Mouse (Mus musculus): Measurements from ENCODE around the gene Ifitm1. TPM values are rescaled to one million over a fixed set of nuclear protein-coding genes. Genes with fewer than 3 reads are reported as not detected.

The Ifitm1 gene
- polyA plus RNA-seq, 1 experiment from 2014 or later, result 9.1 TPM

DNA sequence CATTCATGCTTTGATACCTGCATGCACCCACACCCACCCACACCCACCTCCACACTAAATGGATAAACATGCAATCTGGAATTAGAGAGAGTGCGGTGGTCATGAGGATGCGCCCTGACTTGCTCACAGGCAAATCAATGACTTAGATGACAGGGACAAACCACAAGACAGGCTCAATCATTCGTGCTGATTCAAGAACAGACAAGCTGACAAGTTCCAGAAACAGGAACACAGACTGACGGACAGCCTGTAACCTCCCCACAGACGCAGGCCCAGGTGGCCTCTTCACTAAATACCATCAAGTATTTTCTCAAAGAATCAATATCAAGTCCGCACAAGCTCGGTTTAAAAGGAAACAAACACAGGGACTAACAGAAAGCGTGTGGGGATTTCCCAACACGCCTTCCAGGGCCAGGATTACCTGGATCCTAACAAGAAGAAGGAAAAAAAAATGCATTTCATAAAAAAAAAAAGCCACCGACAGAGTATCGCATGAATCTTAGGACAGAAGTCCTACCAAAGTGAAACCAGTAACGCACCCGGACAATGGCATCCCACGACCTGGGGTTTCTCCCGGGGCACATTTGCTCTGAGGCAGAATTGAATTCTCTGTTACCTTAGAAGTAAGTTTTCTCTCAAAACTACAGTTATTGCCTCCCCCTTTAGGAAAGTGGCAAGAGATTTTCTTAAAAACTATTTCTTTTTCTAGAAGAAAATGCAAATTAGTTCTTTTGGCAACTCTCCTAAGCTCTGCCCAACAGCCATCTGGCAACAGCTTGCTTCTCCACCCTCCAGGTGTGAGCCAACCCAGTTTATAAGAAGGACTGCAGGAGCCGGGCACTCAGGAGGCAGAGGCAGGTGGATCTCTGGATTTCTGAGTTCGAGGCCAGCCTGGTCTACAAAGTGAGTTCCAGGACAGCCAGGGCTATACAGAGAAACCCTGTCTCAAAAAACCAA is 20.4 kb downstream of the Ifitm1 start:
- WGBS, result 87% methylated on average over 17 of the region's 17 CpGs
- H3K9ac ChIP-seq, result no peak overlapping the region
- H3K4me2 ChIP-seq (replicated peaks), result no peak overlapping the region
- H3K36me3 ChIP-seq, result no peaks in the 10 kb centered on the region
- no peaks in the 10 kb centered on the region for H3K27me3 ChIP-seq
- ATAC-seq (ENCODE audit: low FRiP score), result no peak
- H3K9me3 ChIP-seq (replicated peaks), result no peaks in the 10 kb centered on the region
- no peak overlapping the region for H3K27ac ChIP-seq
- no peak overlapping the region for H3K4me3 ChIP-seq
- H3K4me1 ChIP-seq, result no peaks in the 10 kb centered on the region

DNA sequence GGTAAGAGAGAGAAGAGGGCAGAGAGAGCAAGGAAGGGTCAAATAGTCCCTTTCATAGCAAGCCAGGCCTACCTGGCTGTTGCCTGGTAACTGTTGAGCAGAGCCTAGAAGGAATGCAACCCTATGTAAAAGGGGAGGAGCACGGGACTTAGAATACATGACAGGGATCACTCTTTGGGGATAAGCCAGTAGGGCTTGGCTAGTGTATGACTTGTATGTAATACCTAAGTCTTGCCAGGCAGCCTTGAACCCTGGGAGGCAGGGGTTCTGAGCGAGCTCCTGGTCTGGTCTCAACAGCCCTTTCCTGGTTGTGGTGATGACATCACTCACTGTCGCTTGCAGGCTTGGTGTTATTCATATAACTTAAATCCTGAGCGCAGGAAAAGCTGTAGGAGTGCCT is 22.0 kb downstream of the Ifitm1 start:
- Histone ChIP-seq H3K27me3 (no peaks in the 10 kb centered on the region), H3K27ac (no peak overlapping the region), H3K4me1 (no peaks in the 10 kb centered on the region), H3K36me3 (no peaks in the 10 kb centered on the region), H3K9me3 (replicated peaks) (no peaks in the 10 kb centered on the region), H3K4me2 (replicated peaks) (no peak overlapping the region), H3K4me3 (no peak overlapping the region), H3K9ac (no peak overlapping the region)
- WGBS, result 71% methylated on average over 4 of the region's 4 CpGs
- ATAC-seq (ENCODE audit: low FRiP score), result no peak

DNA sequence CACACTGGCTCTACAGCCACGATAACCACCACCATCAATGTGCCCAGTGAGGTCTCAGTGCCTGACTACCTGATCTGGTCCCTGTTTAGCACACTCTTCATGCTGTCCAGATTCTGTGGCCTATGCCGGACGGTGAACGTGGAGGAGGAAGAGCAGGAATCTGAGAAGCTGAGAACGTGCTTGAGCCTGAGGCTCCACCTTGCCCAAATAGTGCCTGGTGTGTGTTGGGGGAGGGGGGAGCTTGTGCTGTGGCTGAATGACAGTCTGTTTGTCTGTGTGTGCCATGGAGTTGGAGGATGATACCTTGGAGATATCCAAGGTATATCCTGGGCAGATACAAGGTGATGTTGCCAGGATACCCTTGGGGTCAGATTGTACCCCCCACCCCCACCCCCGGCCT is 23.2 kb downstream of the Ifitm1 start:
- Histone ChIP-seq H3K9me3 (replicated peaks) (no peaks in the 10 kb centered on the region), H3K9ac (no peak overlapping the region), H3K4me3 (no peak overlapping the region), H3K36me3 (no peaks in the 10 kb centered on the region), H3K27ac (no peak overlapping the region), H3K27me3 (no peaks in the 10 kb centered on the region), H3K4me2 (replicated peaks) (no peak overlapping the region), H3K4me1 (no peaks in the 10 kb centered on the region)
- WGBS, result 73% methylated on average over 6 of the region's 6 CpGs
- ATAC-seq (ENCODE audit: low FRiP score), result no peak

DNA sequence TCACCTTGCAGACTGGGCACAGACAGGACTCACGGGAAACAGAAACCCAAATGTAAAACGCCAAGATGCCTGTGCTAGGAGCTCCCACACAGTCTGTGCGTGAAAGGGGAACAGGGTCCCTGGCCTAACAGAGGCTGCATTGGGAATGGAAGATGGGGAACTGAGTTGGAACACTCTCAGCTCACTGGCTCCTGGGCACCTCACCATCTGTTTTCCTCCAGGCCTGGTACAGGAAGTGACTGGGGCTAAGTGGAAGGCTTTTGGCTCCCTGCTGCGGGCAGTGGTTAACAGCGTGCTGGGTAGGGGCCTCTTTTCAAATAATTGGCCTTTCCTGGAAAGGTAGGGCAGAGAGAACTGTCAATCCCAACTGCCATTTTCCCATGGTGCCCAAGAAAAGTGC is 23.6 kb downstream of the Ifitm1 start:
- no peak for ATAC-seq (ENCODE audit: low FRiP score)
- no peaks in the 10 kb centered on the region for H3K36me3 ChIP-seq
- H3K4me3 ChIP-seq, result no peak overlapping the region
- 72% methylated on average over 5 of the region's 5 CpGs for WGBS
- H3K27ac ChIP-seq, result no peak overlapping the region
- H3K27me3 ChIP-seq, result no peaks in the 10 kb centered on the region
- no peak overlapping the region for H3K4me2 ChIP-seq (replicated peaks)
- no peak overlapping the region for H3K9ac ChIP-seq
- H3K4me1 ChIP-seq, result no peaks in the 10 kb centered on the region
- no peaks in the 10 kb centered on the region for H3K9me3 ChIP-seq (replicated peaks)

DNA sequence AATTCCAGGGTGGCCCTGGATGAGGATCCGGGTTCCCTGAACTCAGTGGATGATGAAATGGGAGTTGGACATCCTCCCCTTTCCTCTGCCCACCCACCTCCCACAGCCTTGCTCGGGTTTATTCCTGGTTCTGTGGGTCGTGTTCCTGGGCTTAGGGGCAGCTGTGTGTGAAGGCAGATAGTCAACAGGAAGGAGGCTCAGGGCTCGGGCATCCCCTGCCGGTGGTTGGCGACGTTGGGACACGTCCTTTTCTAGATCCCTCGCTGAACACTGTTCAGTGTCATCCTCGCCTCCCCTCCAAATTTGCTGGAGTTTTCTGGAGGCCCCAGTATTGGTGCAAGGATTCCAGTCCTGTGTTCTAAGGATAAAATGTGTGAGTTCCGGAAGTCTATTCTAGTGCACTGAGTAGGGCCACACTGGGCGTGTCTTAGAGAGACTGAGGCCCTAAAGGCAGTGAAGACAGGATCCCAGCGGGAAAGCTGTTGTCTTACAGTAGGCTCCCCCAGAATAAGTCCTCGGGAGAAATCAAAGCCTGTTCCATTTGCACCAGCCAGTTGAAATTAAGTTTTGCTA is 24.2 kb downstream of the Ifitm1 start:
- no peak overlapping the region for H3K9ac ChIP-seq
- H3K4me1 ChIP-seq, result no peaks in the 10 kb centered on the region
- no peak for ATAC-seq (ENCODE audit: low FRiP score)
- no peaks in the 10 kb centered on the region for H3K27me3 ChIP-seq
- 84% methylated on average over 14 of the region's 14 CpGs for WGBS
- H3K4me3 ChIP-seq, result no peak overlapping the region
- no peaks in the 10 kb centered on the region for H3K9me3 ChIP-seq (replicated peaks)
- H3K4me2 ChIP-seq (replicated peaks), result no peak overlapping the region
- H3K27ac ChIP-seq, result no peak overlapping the region
- H3K36me3 ChIP-seq, result no peaks in the 10 kb centered on the region

DNA sequence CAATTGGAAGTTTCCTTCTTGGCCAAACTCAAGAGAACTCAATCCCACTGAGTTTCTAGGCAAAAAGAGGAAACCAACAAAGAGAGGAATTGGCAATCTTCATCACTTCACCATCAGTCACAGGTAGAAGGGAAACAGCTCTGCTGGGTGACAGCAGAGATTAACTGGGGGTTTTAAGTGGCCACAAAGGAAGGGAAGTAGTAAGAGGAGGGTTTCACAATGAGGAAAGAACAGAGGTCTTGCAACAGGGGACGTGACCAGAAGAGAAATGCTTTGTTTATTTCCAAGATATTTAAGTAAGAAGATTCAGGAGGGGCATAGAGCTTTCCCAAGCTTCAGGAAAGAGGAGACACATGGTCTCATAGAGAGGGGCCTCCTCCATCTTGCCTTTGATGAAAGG is 30.8 kb downstream of the Ifitm1 start:
- no peak for ATAC-seq (ENCODE audit: low FRiP score)
- WGBS, result 57% methylated on average over 1 of the region's 1 CpGs
- Histone ChIP-seq H3K9ac (no peak overlapping the region), H3K9me3 (replicated peaks) (no peaks in the 10 kb centered on the region), H3K4me1 (no peaks in the 10 kb centered on the region), H3K27me3 (no peaks in the 10 kb centered on the region), H3K4me2 (replicated peaks) (no peak overlapping the region), H3K36me3 (no peaks in the 10 kb centered on the region), H3K27ac (no peak overlapping the region), H3K4me3 (no peak overlapping the region)

DNA sequence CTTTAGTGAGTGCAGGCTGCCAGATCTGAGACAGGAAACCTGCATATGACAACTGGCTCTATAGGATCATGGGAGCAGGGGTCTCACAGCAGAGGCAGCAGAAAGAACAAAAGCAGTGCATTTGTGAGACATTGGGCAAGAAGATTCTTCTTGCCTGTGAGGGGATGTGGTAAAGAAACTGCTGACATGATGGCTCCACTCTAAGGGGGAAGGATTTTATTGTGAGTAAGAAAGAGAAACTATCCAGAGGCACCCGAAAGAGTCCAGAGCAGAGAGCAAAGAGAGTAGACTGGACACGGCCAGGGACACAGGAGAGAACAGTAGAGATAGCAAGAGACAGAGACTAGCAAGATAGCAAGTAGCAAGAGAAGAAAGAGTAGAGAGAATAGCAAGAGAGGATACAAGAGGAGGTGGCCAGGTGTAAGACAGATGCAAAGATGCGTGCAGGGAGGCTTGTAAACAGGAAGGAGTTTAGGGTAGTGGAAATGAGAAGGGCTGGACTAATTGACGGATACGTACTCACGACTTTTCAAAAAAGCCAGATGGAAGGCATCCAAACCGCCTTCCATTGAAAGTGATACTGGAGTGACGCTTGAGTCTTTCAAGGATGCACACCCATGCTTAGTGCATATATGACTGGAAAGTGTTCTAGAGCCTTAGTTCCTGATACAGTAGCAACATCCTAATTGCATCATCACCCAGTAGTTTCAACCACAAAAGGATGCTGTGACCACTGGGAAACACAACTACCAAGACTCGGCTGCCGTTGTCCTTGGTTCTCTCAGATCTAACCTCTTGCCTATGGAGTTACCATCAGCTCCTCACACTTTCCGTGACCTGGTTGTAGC is 32.1 kb downstream of the Ifitm1 start:
- 92% methylated on average over 11 of the region's 11 CpGs for WGBS
- ATAC-seq (ENCODE audit: low FRiP score), result no peak
- no peak overlapping the region for H3K4me3 ChIP-seq
- H3K4me1 ChIP-seq, result no peaks in the 10 kb centered on the region
- H3K27ac ChIP-seq, result no peak overlapping the region
- H3K36me3 ChIP-seq, result no peaks in the 10 kb centered on the region
- H3K4me2 ChIP-seq (replicated peaks), result no peak overlapping the region
- no peak overlapping the region for H3K9ac ChIP-seq
- H3K27me3 ChIP-seq, result no peaks in the 10 kb centered on the region
- no peaks in the 10 kb centered on the region for H3K9me3 ChIP-seq (replicated peaks)

DNA sequence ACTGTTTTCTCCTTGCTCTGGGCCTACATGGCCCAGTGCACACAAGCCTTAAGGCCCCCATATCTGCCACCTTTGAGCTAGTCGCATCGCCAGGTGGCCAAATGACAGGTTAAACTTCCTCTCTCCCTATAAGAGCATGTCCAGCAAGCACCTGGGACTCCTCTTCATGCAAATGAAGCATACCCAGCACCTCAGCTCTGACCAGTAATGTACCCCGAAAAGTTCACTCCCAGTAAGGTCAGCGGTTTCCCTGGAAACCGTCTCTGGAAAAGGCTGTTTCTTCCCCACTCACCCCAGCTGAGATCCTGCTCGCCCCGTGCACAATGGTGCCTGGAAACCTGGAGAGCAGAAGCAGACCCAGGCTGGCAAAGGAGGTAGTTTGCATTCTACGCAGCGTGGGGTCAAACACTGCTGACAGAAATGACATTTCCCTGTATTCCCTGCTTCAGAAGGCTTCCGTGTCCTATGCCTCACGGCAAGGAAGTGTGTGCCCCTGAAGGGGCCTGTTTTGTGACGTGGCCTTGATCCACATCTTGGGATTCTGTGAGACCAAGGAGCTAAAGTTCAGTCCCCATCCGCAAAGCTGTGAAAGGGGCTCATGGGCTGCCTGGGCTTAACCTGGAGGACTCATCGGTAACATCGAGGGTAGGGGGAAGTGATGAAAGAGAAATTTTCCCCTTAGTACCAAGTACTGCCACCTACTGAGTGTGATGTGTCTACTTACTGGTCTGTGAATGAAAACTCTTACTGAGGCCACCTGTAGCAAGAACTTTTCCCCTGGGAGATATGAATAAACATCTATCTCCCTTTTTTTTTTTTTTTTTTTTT is 34.1 kb downstream of the Ifitm1 start:
- Histone ChIP-seq H3K27ac (no peak overlapping the region), H3K4me2 (replicated peaks) (no peak overlapping the region), H3K4me1 (no peaks in the 10 kb centered on the region), H3K27me3 (no peaks in the 10 kb centered on the region), H3K36me3 (no peaks in the 10 kb centered on the region), H3K4me3 (no peak overlapping the region), H3K9ac (no peak overlapping the region), H3K9me3 (replicated peaks) (no peaks in the 10 kb centered on the region)
- ATAC-seq (ENCODE audit: low FRiP score), result no peak
- WGBS, result 70% methylated on average over 15 of the region's 15 CpGs

DNA sequence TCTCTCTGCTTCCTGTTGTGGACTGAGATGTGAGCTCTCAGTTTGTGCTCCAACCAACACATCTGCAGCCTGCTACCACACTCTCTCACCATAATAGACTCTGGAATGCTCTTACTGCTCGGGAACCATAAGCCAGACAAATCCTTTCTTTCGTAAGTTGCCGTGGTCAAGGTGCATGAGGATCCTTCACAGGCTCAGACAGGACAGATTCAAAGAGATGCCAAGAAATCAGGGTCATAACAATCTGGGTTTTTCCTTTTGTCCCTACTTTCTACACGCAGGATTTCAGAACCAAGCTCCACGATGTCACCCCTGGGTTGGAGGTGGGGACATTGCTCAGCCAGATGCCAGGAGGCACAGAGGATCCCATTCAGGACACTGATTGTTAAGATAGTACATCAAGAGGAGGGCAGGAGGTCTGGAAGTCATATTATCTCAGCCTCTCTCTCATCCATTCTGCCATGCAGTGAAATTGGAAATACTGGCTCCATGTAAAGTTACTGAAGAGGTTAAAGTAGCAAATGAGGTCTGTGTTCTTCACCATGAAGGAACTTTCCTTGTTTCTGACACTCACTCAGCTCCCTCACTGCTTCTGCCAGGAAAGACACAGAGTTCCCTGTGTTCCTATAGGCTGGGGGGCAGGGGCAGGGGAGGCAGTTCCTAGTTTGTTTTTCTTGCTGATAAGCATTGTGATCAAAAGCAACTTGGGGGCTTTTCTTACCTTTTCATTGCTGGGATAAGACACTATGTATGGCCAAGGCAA is 36.4 kb downstream of the Ifitm1 start:
- H3K4me1 ChIP-seq, result peaks cover 1% of the 10 kb centered on the region; the same call in 1 of the 2 replicates
- no peaks in the 10 kb centered on the region for H3K27me3 ChIP-seq
- no peak overlapping the region for H3K4me2 ChIP-seq (replicated peaks)
- no peak overlapping the region for H3K4me3 ChIP-seq
- no peak overlapping the region for H3K9ac ChIP-seq
- no peaks in the 10 kb centered on the region for H3K9me3 ChIP-seq (replicated peaks)
- no peaks in the 10 kb centered on the region for H3K36me3 ChIP-seq
- WGBS, result 81% methylated on average over 5 of the region's 5 CpGs
- no peak for ATAC-seq (ENCODE audit: low FRiP score)
- H3K27ac ChIP-seq, result no peak overlapping the region

DNA sequence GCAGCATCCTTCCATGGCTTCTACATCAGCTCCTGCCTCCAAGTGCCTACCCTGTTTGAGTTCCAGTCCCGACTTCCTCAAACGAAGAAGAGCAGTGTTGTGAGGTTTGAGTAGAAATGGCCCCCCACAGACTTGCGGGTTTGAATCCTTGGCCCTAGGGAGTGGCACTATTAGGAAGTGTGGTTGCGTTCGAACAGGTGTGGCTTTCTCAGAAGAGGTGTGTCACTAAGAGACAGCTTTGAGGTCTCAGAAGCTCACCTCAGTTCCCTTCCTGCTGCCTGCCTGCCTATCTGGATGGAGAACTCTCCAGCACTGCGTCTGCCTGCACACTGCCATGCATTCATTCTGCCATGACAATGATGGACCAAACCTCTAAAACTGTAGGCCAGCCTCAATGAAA is 39.4 kb downstream of the Ifitm1 start:
- Histone ChIP-seq H3K27ac (no peak overlapping the region), H3K4me2 (replicated peaks) (no peak overlapping the region), H3K36me3 (no peaks in the 10 kb centered on the region), H3K4me1 (peaks cover 18% of the 10 kb centered on the region), H3K27me3 (no peaks in the 10 kb centered on the region), H3K9me3 (replicated peaks) (no peaks in the 10 kb centered on the region), H3K9ac (no peak overlapping the region), H3K4me3 (no peak overlapping the region)
- ATAC-seq (ENCODE audit: low FRiP score), result no peak
- WGBS, result 91% methylated on average over 6 of the region's 6 CpGs

DNA sequence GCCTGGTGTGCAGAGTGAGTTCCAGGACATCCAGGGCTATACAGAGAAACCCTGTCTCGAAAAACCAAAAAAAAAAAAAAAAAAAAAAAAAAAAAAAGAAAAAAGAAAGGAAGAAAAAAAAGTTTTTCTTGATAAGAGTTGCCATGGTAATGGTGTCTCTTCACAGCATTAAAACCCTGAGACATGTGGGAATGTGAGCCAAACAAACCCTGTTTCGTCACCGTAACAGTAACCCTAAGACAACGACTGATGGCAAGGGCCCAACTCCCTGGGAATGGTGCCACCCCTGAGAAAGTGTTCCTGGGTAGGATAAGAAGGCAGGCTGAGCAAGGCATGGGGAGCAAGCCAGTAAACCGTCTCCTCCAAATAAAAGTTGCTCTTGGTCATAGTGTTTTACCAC is 39.9 kb downstream of the Ifitm1 start:
- Histone ChIP-seq H3K4me1 (peaks cover 18% of the 10 kb centered on the region), H3K9me3 (replicated peaks) (no peaks in the 10 kb centered on the region), H3K9ac (no peak overlapping the region), H3K27ac (no peak overlapping the region), H3K36me3 (no peaks in the 10 kb centered on the region), H3K4me3 (no peak overlapping the region), H3K27me3 (no peaks in the 10 kb centered on the region), H3K4me2 (replicated peaks) (no peak overlapping the region)
- 84% methylated on average over 5 of the region's 5 CpGs for WGBS
- no peak for ATAC-seq (ENCODE audit: low FRiP score)
